Mouse (Mus musculus) forebrain, embryonic 14.5 days (tissue): ENCODE data around the gene Shroom3. TPM values are rescaled to one million over a fixed set of nuclear protein-coding genes. Genes with fewer than 3 reads are reported as not detected.

Source experiments
- ATAC-seq: fragments of 200-750 bp; cut with Nextera tagmentation; 2 replicates; pipeline ENCODE4 v1.8.0; 2017; ENCODE audit warnings: mild to moderate bottlenecking, moderate library complexity
- DNase-seq: peaks from one replicate; pipeline ENCODE4 v3.0.0-alpha.2; 2015; ENCODE audit warnings: low spot score
- H3K27ac ChIP-seq: fragments of 300-500 bp; sonication (generic); 2 replicates; pipeline ENCODE4 v1.5.1; 2014; ENCODE audit warnings: low read depth, mild to moderate bottlenecking, control low read depth, low read length, moderate library complexity
- H3K27me3 ChIP-seq: fragments of 300-500 bp; sonication (generic); replicated peaks from 2 replicates; pipeline ENCODE4 v1.6.1; 2014; ENCODE audit warnings: low read length, control low read depth, mixed read lengths; ENCODE audit not compliant: control insufficient read depth, insufficient read depth
- H3K36me3 ChIP-seq: fragments of 300-500 bp; sonication (generic); 2 replicates; pipeline ENCODE4 v1.6.1; 2014; ENCODE audit warnings: low read length, control low read depth; ENCODE audit not compliant: control insufficient read depth, insufficient read depth
- H3K4me1 ChIP-seq: fragments of 300-500 bp; sonication (generic); 2 replicates; pipeline ENCODE4 v1.6.1; 2014; ENCODE audit warnings: antibody characterized with exemption, low read length, control low read depth; ENCODE audit not compliant: control insufficient read depth, insufficient read depth
- H3K4me2 ChIP-seq: fragments of 300-500 bp; sonication (generic); 2 replicates; pipeline ENCODE4 v1.6.1; 2014; ENCODE audit warnings: mild to moderate bottlenecking, control low read depth, low read length
- H3K4me3 ChIP-seq: fragments of 300-500 bp; sonication (generic); 2 replicates; pipeline ENCODE4 v1.5.1; 2014; ENCODE audit warnings: low read depth, low read length, control low read depth
- H3K9ac ChIP-seq: fragments of 300-500 bp; sonication (generic); 2 replicates; pipeline ENCODE4 v1.6.1; 2014; ENCODE audit warnings: mild to moderate bottlenecking, low read length, control low read depth, moderate library complexity
- H3K9me3 ChIP-seq: fragments of 300-500 bp; sonication (generic); replicated peaks from 2 replicates; pipeline ENCODE4 v1.6.1; 2016; ENCODE audit warnings: low read length, control low read depth, mixed read lengths; ENCODE audit not compliant: control insufficient read depth
- WGBS: fragments of 180-500 bp; shearing (Covaris S2); extraction: QIAGEN DNeasy Blood & Tissue Kit; methylation state at CpG from one replicate; pipeline ENCODE4 v1.1.7; 2014; 5-methylcytosine and 5-hydroxymethylcytosine counted together
- polyA plus RNA-seq: library from polyadenylated mRNA; unstranded; fragments of >200 nt; fragmentation: Nextera tagmentation; extraction: Ambion mirVana; gene quantifications from 2 replicates; pipeline ENCODE4 v1.2.1, GENCODE M21; 2014

Shroom3 gene
- polyA plus RNA-seq, 1 experiment from 2014 or later, result 1.6 TPM

GRCm38 (mm10) chr5:92994861-92995260 is 311.6 kb downstream of the Shroom3 start:
- Histone ChIP-seq H3K4me1 (no peaks in the 10 kb centered on the region), H3K9me3 (no peaks in the 10 kb centered on the region), H3K4me2 (no peak overlapping the region), H3K27ac (no peak overlapping the region), H3K27me3 (no peaks in the 10 kb centered on the region), H3K4me3 (no peak overlapping the region), H3K36me3 (no peaks in the 10 kb centered on the region), H3K9ac (no peak overlapping the region)
- ATAC-seq, result no peak
- WGBS, result 85% methylated on average over 2 of the region's 2 CpGs
- DNase-seq, result no peak

GRCm38 (mm10) chr5:92997428-92998120 is 314.3 kb downstream of the Shroom3 start:
- Histone ChIP-seq H3K36me3 (no peaks in the 10 kb centered on the region), H3K27ac (no peak overlapping the region), H3K4me1 (no peaks in the 10 kb centered on the region), H3K4me3 (no peak overlapping the region), H3K4me2 (no peak overlapping the region), H3K27me3 (no peaks in the 10 kb centered on the region), H3K9ac (no peak overlapping the region), H3K9me3 (no peaks in the 10 kb centered on the region)
- ATAC-seq (no peak), DNase-seq (peak; percentile 4)
- WGBS, result 56% methylated on average over 5 of the region's 5 CpGs

- ATAC-seq, result no peak
- Histone ChIP-seq H3K27me3 (no peaks in the 10 kb centered on the region), H3K4me1 (no peaks in the 10 kb centered on the region)
Observed at GRCm38 (mm10) chr5:92998494-92999016, 315.3 kb downstream of the Shroom3 start.

GRCm38 (mm10) chr5:93000060-93000459 is 316.8 kb downstream of the Shroom3 start:
- Histone ChIP-seq H3K27me3 (no peaks in the 10 kb centered on the region), H3K4me3 (no peak overlapping the region), H3K4me1 (no peaks in the 10 kb centered on the region), H3K4me2 (no peak overlapping the region), H3K9me3 (no peaks in the 10 kb centered on the region), H3K36me3 (no peaks in the 10 kb centered on the region), H3K27ac (no peak overlapping the region), H3K9ac (no peak overlapping the region)
- WGBS, result 90% methylated on average over 6 of the region's 6 CpGs
- no peak for DNase-seq
- no peak for ATAC-seq

More at GRCm38 (mm10) chr5:92998494-92999016, 315.3 kb downstream of the Shroom3 start:
- 58% methylated on average over 5 of the region's 5 CpGs for WGBS
- Histone ChIP-seq H3K27ac (no peak overlapping the region), H3K4me2 (no peak overlapping the region), H3K9me3 (no peaks in the 10 kb centered on the region), H3K4me3 (no peak overlapping the region), H3K9ac (no peak overlapping the region), H3K36me3 (no peaks in the 10 kb centered on the region)
- DNase-seq, result no peak

- H3K27me3 ChIP-seq, result no peaks in the 10 kb centered on the region
- H3K9me3 ChIP-seq, result no peaks in the 10 kb centered on the region
- no peak overlapping the region for H3K9ac ChIP-seq
- no peaks in the 10 kb centered on the region for H3K4me1 ChIP-seq
- ATAC-seq (no peak), DNase-seq (no peak)
- WGBS, result 82% methylated on average over 17 of the region's 17 CpGs
- no peak overlapping the region for H3K27ac ChIP-seq
- H3K4me2 ChIP-seq, result no peak overlapping the region
- no peaks in the 10 kb centered on the region for H3K36me3 ChIP-seq
- no peak overlapping the region for H3K4me3 ChIP-seq
Observed at GRCm38 (mm10) chr5:93000774-93001757, 317.8 kb downstream of the Shroom3 start.

- whole genome bisulfite sequencing, result 93% methylated on average over 2 of the region's 2 CpGs
- no peak overlapping the region for H3K4me3 ChIP-seq
- no peak overlapping the region for H3K9ac ChIP-seq
- H3K27ac ChIP-seq, result no peak overlapping the region
- H3K36me3 ChIP-seq, result no peaks in the 10 kb centered on the region
- no peaks in the 10 kb centered on the region for H3K27me3 ChIP-seq
- no peak for DNase-seq
- H3K4me2 ChIP-seq, result no peak overlapping the region
- no peak for ATAC-seq
- no peaks in the 10 kb centered on the region for H3K4me1 ChIP-seq
- no peaks in the 10 kb centered on the region for H3K9me3 ChIP-seq
Observed at GRCm38 (mm10) chr5:93002615-93003014, 319.4 kb downstream of the Shroom3 start.

- Histone ChIP-seq H3K27ac (no peak overlapping the region), H3K4me2 (peak overlapping the region; percentile 28; the same call in 1 of the 2 replicates), H3K4me3 (no peak overlapping the region), H3K9me3 (no peaks in the 10 kb centered on the region), H3K27me3 (no peaks in the 10 kb centered on the region), H3K36me3 (no peaks in the 10 kb centered on the region), H3K4me1 (no peaks in the 10 kb centered on the region), H3K9ac (no peak overlapping the region)
- DNase-seq (peak; percentile 19), ATAC-seq (no peak)
- WGBS, result 14% methylated on average over 20 of the region's 20 CpGs
Observed at GRCm38 (mm10) chr5:93005229-93005814, 322.1 kb downstream of the Shroom3 start.

GRCm38 (mm10) chr5:93005815-93006341 is 322.6 kb downstream of the Shroom3 start:
- H3K27ac ChIP-seq, result no peak overlapping the region
- no peaks in the 10 kb centered on the region for H3K4me1 ChIP-seq
- H3K9ac ChIP-seq, result no peak overlapping the region
- H3K36me3 ChIP-seq, result no peaks in the 10 kb centered on the region
- no peak overlapping the region for H3K4me3 ChIP-seq
- WGBS, result 46% methylated on average over 14 of the region's 14 CpGs
- H3K4me2 ChIP-seq, result peak overlapping the region; percentile 28; the same call in 1 of the 2 replicates
- DNase-seq (peak; percentile 8), ATAC-seq (peak; percentile 46; the same call in 1 of the 2 replicates)
- H3K27me3 ChIP-seq, result no peaks in the 10 kb centered on the region
- no peaks in the 10 kb centered on the region for H3K9me3 ChIP-seq
